Mouse (Mus musculus) left cerebral cortex, postnatal 4 days (tissue): ENCODE results near the gene Phf12. TPM values are rescaled to one million over a fixed set of nuclear protein-coding genes. Genes with fewer than 3 reads are reported as not detected.
A peak's percentile ranks its signal among the peaks of the same experiment; 100 is the strongest.

Experiments used
- DNase-seq: peaks from one replicate; pipeline ENCODE4 v3.0.0-alpha.2; 2022
- intact Hi-C: fragments of 180-260 bp; cut with DNase I; formaldehyde crosslinking; loops from one replicate; pipeline ENCODE4 v1.15.1; 2025
- microRNA-seq: library from miRNA; unstranded; fragments of <30 nt; microRNA quantifications from one replicate; pipeline ENCODE4 v1.2.0, GENCODE M21; 2022
- total RNA-seq, 2 experiments: library from RNA; stranded (reverse); gene quantifications; 2 replicates each; pipeline ENCODE4 v1.2.3; 2021

Phf12 gene
- total RNA-seq, 2 experiments from 2014 or later, result 62.0 to 63.9 TPM

- intact Hi-C loops, result no loop called here
- no peak for DNase-seq
Measured at GRCm38 (mm10) chr11:78069130-78069529, 86.6 kb downstream of the Phf12 start.

- DNase-seq, result no peak
- intact Hi-C loops, result no loop called here
Measured at GRCm38 (mm10) chr11:78069646-78070045, 87.1 kb downstream of the Phf12 start.

GRCm38 (mm10) chr11:78071938-78072337, 89.4 kb downstream of the Phf12 start:
- intact Hi-C loops, result no loop called here
- DNase-seq, result no peak

- intact Hi-C loops, result no loop called here
- no peak for DNase-seq
Measured at GRCm38 (mm10) chr11:78072425-78073130, 90.0 kb downstream of the Phf12 start.

GRCm38 (mm10) chr11:78073577-78074276, 91.2 kb downstream of the Phf12 start:
- intact Hi-C loops, result no loop called here
- no peak for DNase-seq

DNA sequence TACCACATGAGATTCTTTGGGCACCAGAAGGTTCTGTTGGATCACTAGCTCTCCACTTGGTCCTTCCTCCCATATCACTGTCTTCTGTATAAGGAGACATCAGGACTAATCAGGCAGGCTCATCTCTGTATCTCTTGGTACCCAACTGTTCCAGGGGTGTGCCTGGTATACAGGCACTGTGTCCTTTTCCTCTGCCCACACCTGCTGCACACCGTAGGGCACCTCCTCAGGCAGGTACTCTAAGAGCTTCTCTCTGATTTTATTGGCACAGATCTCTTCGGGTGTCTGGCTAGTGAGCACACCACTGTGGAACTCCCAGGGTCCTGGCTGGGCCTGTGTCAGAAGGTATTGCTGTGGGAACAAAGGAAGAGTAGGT, 91.7 kb downstream of the Phf12 start:
- DNase-seq, result no peak
- intact Hi-C loops, result no loop called here

- intact Hi-C loops, result no loop called here
- no peak for DNase-seq
Measured at GRCm38 (mm10) chr11:78074666-78075065, 92.1 kb downstream of the Phf12 start.

Small RNA genes lying within 50 kb of the gene (microRNA-seq; reads per million reads assigned to microRNA genes)
- gene Mir144 (6.9 reads per million, percentile 17 among the genes with 10 or more reads in this experiment), gene Mir451a (not detected), gene Mir451b (not detected)

Other genes starting within 250 kb of the Phf12 start
- 100 to 1,000 TPM; 146 to 151 TPM for gene Myo18a, start 219.5 kb upstream of the Phf12 start, total RNA-seq
- not detected for gene Gm10277, start 195.0 kb upstream of the Phf12 start, total RNA-seq
- gene Pipox, start 88.7 kb upstream of the Phf12 start, total RNA-seq, result 1 to 10 TPM; 1.5 to 3.7 TPM
- gene Sez6, start 52.0 kb upstream of the Phf12 start, total RNA-seq, result 100 to 1,000 TPM; 246 to 287 TPM
- gene Dhrs13, start 49.5 kb downstream of the Phf12 start, total RNA-seq, result 10 to 100 TPM; 29.1 to 33.5 TPM
- gene Flot2, start 55.2 kb downstream of the Phf12 start, total RNA-seq, result 100 to 1,000 TPM; 108 to 109 TPM
- 10 to 100 TPM; 20.0 to 21.0 TPM for gene Eral1, start 97.6 kb downstream of the Phf12 start, total RNA-seq
- 10 to 100 TPM; 26.9 TPM for gene Fam222b, start 111.9 kb downstream of the Phf12 start, total RNA-seq
- gene Traf4, start 182.8 kb downstream of the Phf12 start, total RNA-seq, result 10 to 100 TPM; 74.4 to 79.6 TPM
- gene Nek8, start 193.9 kb downstream of the Phf12 start, total RNA-seq, result 1 to 10 TPM; 6.0 to 6.5 TPM
- gene Tlcd1, start 194.0 kb downstream of the Phf12 start, total RNA-seq, result 10 to 100 TPM; 15.4 to 17.3 TPM
- gene Rpl23a, start 200.8 kb downstream of the Phf12 start, total RNA-seq, result 1,000 to 10,000 TPM; 1,093 to 1,122 TPM
- gene Rab34, start 205.7 kb downstream of the Phf12 start, total RNA-seq, result 10 to 100 TPM; 53.4 to 55.9 TPM
- gene Proca1, start 210.6 kb downstream of the Phf12 start, total RNA-seq, result 1 to 10 TPM; 3.3 to 4.2 TPM